12 mouse cellular contexts compared by ENCODE assay signal in genomic region chr9:45499267-45499666, GRCm38 (mm10).
DNase-seq lines count a peak whose midpoint lies in the region; ATAC-seq lines count a peak whose summit lies in the region.
"Had no signal": no experiment of that assay in that cellular context is flagged by ENCODE, and none has a peak within 500 bp of the region (broad histone marks: within the 10 kb centered on the region; RNA-seq: fewer than 3 reads in every experiment).

No protein-coding gene starts in this region.

- H3K9me3 ChIP-seq in forebrain, embryonic 15.5 days, result no peaks in the 10 kb centered on the region
- no peaks in the 10 kb centered on the region for H3K9me3 ChIP-seq in forebrain, embryonic 13.5 days (replicated peaks)
- H3K9me3 ChIP-seq in lung, embryonic 15.5 days, result no peaks in the 10 kb centered on the region
- H3K9me3 ChIP-seq in embryonic facial prominence, embryonic 14.5 days (ENCODE audit: control insufficient read depth, low read length), result no peaks in the 10 kb centered on the region
- no peaks in the 10 kb centered on the region for H3K9me3 ChIP-seq in neural tube, embryonic 14.5 days (ENCODE audit: control insufficient read depth, low read length)

- no peak for DNase-seq in lung, adult 18-20 months
- no peak for DNase-seq in embryonic facial prominence, embryonic 14.5 days (ENCODE audit: low spot score)
- no peak for DNase-seq in ovary, postnatal 10 days (ENCODE audit: low spot score)
- DNase-seq: kidney, postnatal 36 days had no signal

- H3K4me1 ChIP-seq in forebrain, embryonic 15.5 days, result peaks cover 29% of the 10 kb centered on the region
- H3K4me1 ChIP-seq in forebrain, embryonic 13.5 days, result peaks cover 39% of the 10 kb centered on the region
- peaks cover 19% of the 10 kb centered on the region for H3K4me1 ChIP-seq in lung, embryonic 15.5 days
- 0 out of 2 replicates have a peak, but pooled peaks cover 7% of the 10 kb centered on the region for H3K4me1 ChIP-seq in embryonic facial prominence, embryonic 14.5 days (ENCODE audit: control insufficient read depth, insufficient read depth, low read length)
- peaks cover 6% of the 10 kb centered on the region; the same call in 1 of the 2 replicates for H3K4me1 ChIP-seq in neural tube, embryonic 14.5 days (ENCODE audit: control insufficient read depth, insufficient read depth, low read length)

- H3K36me3 ChIP-seq in forebrain, embryonic 15.5 days, result no peaks in the 10 kb centered on the region
- no peaks in the 10 kb centered on the region for H3K36me3 ChIP-seq in forebrain, embryonic 13.5 days (ENCODE audit: poor library complexity, severe bottlenecking)
- H3K36me3 ChIP-seq in lung, embryonic 15.5 days, result no peaks in the 10 kb centered on the region
- H3K36me3 ChIP-seq in embryonic facial prominence, embryonic 14.5 days (ENCODE audit: control insufficient read depth, insufficient read depth, low read length), result no peaks in the 10 kb centered on the region
- H3K36me3 ChIP-seq in neural tube, embryonic 14.5 days (ENCODE audit: control insufficient read depth, insufficient read depth, low read length), result no peaks in the 10 kb centered on the region

- WGBS in forebrain, embryonic 15.5 days, result 49% methylated on average over 10 of the region's 10 CpGs
- 58% methylated on average over 10 of the region's 10 CpGs for WGBS in forebrain, embryonic 13.5 days
- WGBS in lung, embryonic 15.5 days, result 27% methylated on average over 10 of the region's 10 CpGs
- WGBS in embryonic facial prominence, embryonic 14.5 days, result 31% methylated on average over 10 of the region's 10 CpGs
- 46% methylated on average over 10 of the region's 10 CpGs for WGBS in neural tube, embryonic 14.5 days

- H3K9ac ChIP-seq in forebrain, embryonic 15.5 days (replicated peaks), result no peak overlapping the region
- no peak overlapping the region for H3K9ac ChIP-seq in forebrain, embryonic 13.5 days
- no peak overlapping the region for H3K9ac ChIP-seq in lung, embryonic 15.5 days
- no peak overlapping the region for H3K9ac ChIP-seq in embryonic facial prominence, embryonic 14.5 days (ENCODE audit: low read depth, low read length)
- no peak overlapping the region for H3K9ac ChIP-seq in neural tube, embryonic 14.5 days (replicated peaks; ENCODE audit: low read depth, low read length)

- H3K4me3 ChIP-seq in forebrain, embryonic 15.5 days, result no peak overlapping the region
- H3K4me3 ChIP-seq in forebrain, embryonic 13.5 days, result no peak overlapping the region
- no peak overlapping the region for H3K4me3 ChIP-seq in lung, embryonic 15.5 days
- H3K4me3 ChIP-seq in embryonic facial prominence, embryonic 14.5 days (ENCODE audit: low read depth, low read length), result no peak overlapping the region
- no peak overlapping the region for H3K4me3 ChIP-seq in neural tube, embryonic 14.5 days (ENCODE audit: low read depth, low read length)
- H3K4me3 ChIP-seq: myocyte had no signal

- H3K27ac ChIP-seq in forebrain, embryonic 15.5 days (replicated peaks), result no peak overlapping the region
- H3K27ac ChIP-seq in forebrain, embryonic 13.5 days, result no peak overlapping the region
- no peak overlapping the region for H3K27ac ChIP-seq in lung, embryonic 15.5 days
- H3K27ac ChIP-seq in embryonic facial prominence, embryonic 14.5 days (replicated peaks; ENCODE audit: low read depth, low read length), result peak overlapping the region; percentile 49
- no peak overlapping the region for H3K27ac ChIP-seq in neural tube, embryonic 14.5 days (ENCODE audit: low read depth, low read length)

- no peaks in the 10 kb centered on the region for H3K27me3 ChIP-seq in forebrain, embryonic 15.5 days
- H3K27me3 ChIP-seq in forebrain, embryonic 13.5 days, result no peaks in the 10 kb centered on the region
- H3K27me3 ChIP-seq in lung, embryonic 15.5 days, result no peaks in the 10 kb centered on the region
- no peaks in the 10 kb centered on the region for H3K27me3 ChIP-seq in embryonic facial prominence, embryonic 14.5 days (replicated peaks; ENCODE audit: control insufficient read depth, insufficient read depth, low read length)
- H3K27me3 ChIP-seq in neural tube, embryonic 14.5 days (ENCODE audit: control insufficient read depth, insufficient read depth, low read length), result no peaks in the 10 kb centered on the region
- H3K27me3 ChIP-seq: CH12.LX had no signal

- H3K4me2 ChIP-seq in forebrain, embryonic 15.5 days (replicated peaks), result no peak overlapping the region
- no peak overlapping the region for H3K4me2 ChIP-seq in forebrain, embryonic 13.5 days
- no peak overlapping the region for H3K4me2 ChIP-seq in lung, embryonic 15.5 days
- H3K4me2 ChIP-seq in embryonic facial prominence, embryonic 14.5 days (ENCODE audit: low read depth, low read length), result no peak overlapping the region
- no peak overlapping the region for H3K4me2 ChIP-seq in neural tube, embryonic 14.5 days (ENCODE audit: low read depth, low read length)

- 0 out of 2 replicates have a peak, but pooled peaks have one; percentile 42 for ATAC-seq in forebrain, embryonic 15.5 days (replicated peaks)
- no peak for ATAC-seq in forebrain, embryonic 13.5 days
- ATAC-seq in lung, embryonic 15.5 days (ENCODE audit: borderline replicate concordance, extremely low read depth, low FRiP score, low TSS enrichment), result peak; percentile 59; the same call in 1 of the 2 replicates
- peak; percentile 34; the same call in 1 of the 2 replicates for ATAC-seq in embryonic facial prominence, embryonic 14.5 days (ENCODE audit: low read depth)
- peak; percentile 56; the same call in 1 of the 2 replicates for ATAC-seq in neural tube, embryonic 14.5 days (ENCODE audit: low read depth)
- no peak for ATAC-seq in inflammation-experienced regulatory T-cells, adult 6 months
- ATAC-seq: lung, postnatal 0 days had no signal

Comparison
In these comparisons a context has a peak if more than half of its experiments do, and no peak if none do; other contexts are left out.
1. ATAC-seq: peak in forebrain, embryonic 15.5 days (single experiment), lung, embryonic 15.5 days (single experiment), embryonic facial prominence, embryonic 14.5 days (single experiment) and neural tube, embryonic 14.5 days (single experiment); none in forebrain, embryonic 13.5 days (single experiment) and inflammation-experienced regulatory T-cells, adult 6 months (single experiment).